Mouse (Mus musculus): ENCODE results near the gene Dclk3. TPM values are rescaled to one million over a fixed set of nuclear protein-coding genes. Genes with fewer than 3 reads are reported as not detected.

The Dclk3 gene
- polyA plus RNA-seq, 1 experiment: not detected

- no peaks in the 10 kb centered on the region for H3K27me3 ChIP-seq (ENCODE audit: control insufficient read depth, insufficient read depth, insufficient read length)
- no peak for TF ChIP-seq E2F4 (IDR thresholded peaks at IDR 0.05; ENCODE audit: insufficient read depth)
- TF ChIP-seq SRF (IDR thresholded peaks at IDR 0.05; ENCODE audit: control insufficient read depth, insufficient read length, low read depth): no peak
- no peak for TF ChIP-seq TCF12 (IDR thresholded peaks at IDR 0.05; ENCODE audit: insufficient read depth, poor library complexity, severe bottlenecking)
- TF ChIP-seq CEBPB (IDR thresholded peaks at IDR 0.05; ENCODE audit: insufficient read depth, poor library complexity, severe bottlenecking): no peak
- no peak for TF ChIP-seq REST (IDR thresholded peaks at IDR 0.05; ENCODE audit: insufficient read depth, insufficient read length)
- no peak for TF ChIP-seq TCF3 (IDR thresholded peaks at IDR 0.05; ENCODE audit: insufficient read length, low read depth)
- TF ChIP-seq POLR2AphosphoS2 (IDR thresholded peaks at IDR 0.05; ENCODE audit: insufficient read length, low read depth): no peak
- no peak for TF ChIP-seq USF1 (IDR thresholded peaks at IDR 0.05; ENCODE audit: low read depth)
- no peak for TF ChIP-seq MYOD1 (IDR thresholded peaks at IDR 0.05; ENCODE audit: control insufficient read depth in 1 of 3, insufficient read length in 2 of 3, low read depth in 2 of 3)
- no peak for TF ChIP-seq POLR2A (IDR thresholded peaks at IDR 0.05; ENCODE audit: insufficient read length, low read depth)
- TF ChIP-seq MYOG (IDR thresholded peaks at IDR 0.05; ENCODE audit: control insufficient read depth in 1 of 3, insufficient read depth in 1 of 3, insufficient read length in 2 of 3, low read depth in 2 of 3): no peak
- no peak for TF ChIP-seq MAX (IDR thresholded peaks at IDR 0.05; ENCODE audit: low read depth)
- no peaks in the 10 kb centered on the region for H3K79me2 ChIP-seq (ENCODE audit: control insufficient read depth, insufficient read depth)
- no peak overlapping the region for H3K4me3 ChIP-seq
- H3K4me2 ChIP-seq (ENCODE audit: low read depth): no peak overlapping the region
- no peak overlapping the region for H3ac ChIP-seq (ENCODE audit: control insufficient read depth, insufficient read length)
- H3K36me3 ChIP-seq (ENCODE audit: control insufficient read depth, insufficient read depth): no peaks in the 10 kb centered on the region
Measured at GRCm38 (mm10) chr9:111523111-111523510, 84.2 kb downstream of the Dclk3 start.

- no peak overlapping the region for H3K4me3 ChIP-seq
- H3K27me3 ChIP-seq (ENCODE audit: control insufficient read depth, insufficient read depth, insufficient read length): no peaks in the 10 kb centered on the region
- H3K79me2 ChIP-seq (ENCODE audit: control insufficient read depth, insufficient read depth): no peaks in the 10 kb centered on the region
- no peak overlapping the region for H3K4me2 ChIP-seq (ENCODE audit: low read depth)
- H3ac ChIP-seq (ENCODE audit: control insufficient read depth, insufficient read length): no peak overlapping the region
- H3K36me3 ChIP-seq (ENCODE audit: control insufficient read depth, insufficient read depth): no peaks in the 10 kb centered on the region
- TF ChIP-seq USF1 (IDR thresholded peaks at IDR 0.05; ENCODE audit: low read depth) (no peak), CEBPB (IDR thresholded peaks at IDR 0.05; ENCODE audit: insufficient read depth, poor library complexity, severe bottlenecking) (no peak), MYOD1 (IDR thresholded peaks at IDR 0.05; ENCODE audit: control insufficient read depth in 1 of 3, insufficient read length in 2 of 3, low read depth in 2 of 3) (no peak), E2F4 (IDR thresholded peaks at IDR 0.05; ENCODE audit: insufficient read depth) (no peak), TCF3 (IDR thresholded peaks at IDR 0.05; ENCODE audit: insufficient read length, low read depth) (no peak), REST (IDR thresholded peaks at IDR 0.05; ENCODE audit: insufficient read depth, insufficient read length) (no peak)
Measured at GRCm38 (mm10) chr9:111523871-111524270, 85.0 kb downstream of the Dclk3 start.

GRCm38 (mm10) chr9:111534744-111535423, 96.0 kb downstream of the Dclk3 start:
- Histone ChIP-seq H3K27me3 (ENCODE audit: control insufficient read depth, insufficient read depth, insufficient read length) (no peaks in the 10 kb centered on the region), H3ac (ENCODE audit: control insufficient read depth, insufficient read length) (no peak overlapping the region)
- TF ChIP-seq POLR2A (IDR thresholded peaks at IDR 0.05; ENCODE audit: insufficient read length, low read depth): no peak
- TF ChIP-seq MAX (IDR thresholded peaks at IDR 0.05; ENCODE audit: low read depth): no peak
- TF ChIP-seq POLR2AphosphoS2 (IDR thresholded peaks at IDR 0.05; ENCODE audit: insufficient read length, low read depth): no peak
- TF ChIP-seq REST (IDR thresholded peaks at IDR 0.05; ENCODE audit: insufficient read depth, insufficient read length): no peak
- TF ChIP-seq TCF12 (IDR thresholded peaks at IDR 0.05; ENCODE audit: insufficient read depth, poor library complexity, severe bottlenecking): no peak
- TF ChIP-seq MYOD1 (IDR thresholded peaks at IDR 0.05; ENCODE audit: control insufficient read depth in 1 of 3, insufficient read length in 2 of 3, low read depth in 2 of 3): no peak
- TF ChIP-seq TCF3 (IDR thresholded peaks at IDR 0.05; ENCODE audit: insufficient read length, low read depth): no peak
- no peak for TF ChIP-seq E2F4 (IDR thresholded peaks at IDR 0.05; ENCODE audit: insufficient read depth)
- no peak for TF ChIP-seq CEBPB (IDR thresholded peaks at IDR 0.05; ENCODE audit: insufficient read depth, poor library complexity, severe bottlenecking)
- no peak for TF ChIP-seq USF1 (IDR thresholded peaks at IDR 0.05; ENCODE audit: low read depth)
- no peak for TF ChIP-seq SRF (IDR thresholded peaks at IDR 0.05; ENCODE audit: control insufficient read depth, insufficient read length, low read depth)
- TF ChIP-seq MYOG (IDR thresholded peaks at IDR 0.05; ENCODE audit: control insufficient read depth in 1 of 3, insufficient read depth in 1 of 3, insufficient read length in 2 of 3, low read depth in 2 of 3): no peak

GRCm38 (mm10) chr9:111535445-111536064, 96.7 kb downstream of the Dclk3 start:
- H3K79me2 ChIP-seq (ENCODE audit: control insufficient read depth, insufficient read depth): no peaks in the 10 kb centered on the region
- no peak overlapping the region for H3K4me3 ChIP-seq
- no peaks in the 10 kb centered on the region for H3K36me3 ChIP-seq (ENCODE audit: control insufficient read depth, insufficient read depth)
- TF ChIP-seq REST (IDR thresholded peaks at IDR 0.05; ENCODE audit: insufficient read depth, insufficient read length) (no peak), USF1 (IDR thresholded peaks at IDR 0.05; ENCODE audit: low read depth) (no peak), POLR2A (IDR thresholded peaks at IDR 0.05; ENCODE audit: insufficient read length, low read depth) (no peak), POLR2AphosphoS2 (IDR thresholded peaks at IDR 0.05; ENCODE audit: insufficient read length, low read depth) (no peak), TCF12 (IDR thresholded peaks at IDR 0.05; ENCODE audit: insufficient read depth, poor library complexity, severe bottlenecking) (no peak), MYOD1 (IDR thresholded peaks at IDR 0.05; ENCODE audit: control insufficient read depth in 1 of 3, insufficient read length in 2 of 3, low read depth in 2 of 3) (no peak), E2F4 (IDR thresholded peaks at IDR 0.05; ENCODE audit: insufficient read depth) (no peak), MYOG (IDR thresholded peaks at IDR 0.05; ENCODE audit: control insufficient read depth in 1 of 3, insufficient read depth in 1 of 3, insufficient read length in 2 of 3, low read depth in 2 of 3) (no peak), TCF3 (IDR thresholded peaks at IDR 0.05; ENCODE audit: insufficient read length, low read depth) (no peak)
- no peak overlapping the region for H3K4me2 ChIP-seq (ENCODE audit: low read depth)
- no peaks in the 10 kb centered on the region for H3K27me3 ChIP-seq (ENCODE audit: control insufficient read depth, insufficient read depth, insufficient read length)
- H3ac ChIP-seq (ENCODE audit: control insufficient read depth, insufficient read length): no peak overlapping the region

More at GRCm38 (mm10) chr9:111534744-111535423, 96.0 kb downstream of the Dclk3 start:
- Histone ChIP-seq H3K79me2 (ENCODE audit: control insufficient read depth, insufficient read depth) (no peaks in the 10 kb centered on the region), H3K4me3 (no peak overlapping the region), H3K36me3 (ENCODE audit: control insufficient read depth, insufficient read depth) (no peaks in the 10 kb centered on the region), H3K4me2 (ENCODE audit: low read depth) (no peak overlapping the region)

Other genes starting within 250 kb of the Dclk3 start
- gene Mlh1, start 167.3 kb upstream of the Dclk3 start, polyA plus RNA-seq (2012; fragmentation: generic; extraction: Trizol): 11.4 TPM
- 5.8 TPM for gene Epm2aip1, start 167.2 kb upstream of the Dclk3 start, polyA plus RNA-seq (2012; fragmentation: generic; extraction: Trizol)
- not detected for gene Trank1, start 127.3 kb upstream of the Dclk3 start, polyA plus RNA-seq (2012; fragmentation: generic; extraction: Trizol)